Mouse (Mus musculus): ENCODE data around the gene D030056L22Rik. TPM values are rescaled to one million over a fixed set of nuclear protein-coding genes. Genes with fewer than 3 reads are reported as not detected.
"Not testable (repeated sequence)": the region's sequence is repeated elsewhere in the genome, so short reads cannot be mapped to it uniquely, and the experiment has no call there.

Gene D030056L22Rik
- total RNA-seq (2021): 10 to 100 TPM; 20.8 to 21.2 TPM

GRCm38 (mm10) chr19:18712866-18713300 lies at the start of gene D030056L22Rik:
Gene D030056L22Rik, plus strand, starts transcription at chr19:18713193.
- intact Hi-C loops (cut with DNase I): no loop called here
- DNase-seq (ENCODE audit: extremely low spot score in 1 of 2, low spot score in 2 of 2): peak; percentile 96 to 99

DNA sequence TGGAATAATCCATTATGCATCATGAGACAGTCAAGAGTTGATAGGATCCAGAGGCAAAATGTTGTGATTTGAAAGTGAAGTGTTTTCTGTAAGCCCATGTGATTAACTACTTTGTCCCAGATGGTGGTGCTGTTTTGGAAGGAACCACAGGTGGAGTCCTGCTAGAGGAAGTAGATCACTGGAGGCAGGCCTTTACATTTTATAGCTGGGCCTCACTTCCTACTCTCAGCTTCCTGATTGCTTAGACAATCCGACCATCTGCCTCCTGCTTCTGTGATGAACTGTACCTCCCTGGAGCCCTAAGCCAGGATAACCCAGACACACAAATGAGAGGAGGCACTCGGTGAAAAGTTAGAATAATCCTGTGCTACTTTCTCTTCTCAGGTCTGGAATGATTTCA lies 49.1 kb upstream of the D030056L22Rik start:
- no peak for DNase-seq (ENCODE audit: extremely low spot score in 1 of 2, low spot score in 2 of 2)
- intact Hi-C loops (cut with DNase I): no loop called here

- intact Hi-C loops (cut with DNase I): no loop called here
- DNase-seq (ENCODE audit: extremely low spot score in 1 of 2, low spot score in 2 of 2): no peak
These were observed 46.0 kb upstream of the D030056L22Rik start for GRCm38 (mm10) chr19:18666966-18667365.

DNA sequence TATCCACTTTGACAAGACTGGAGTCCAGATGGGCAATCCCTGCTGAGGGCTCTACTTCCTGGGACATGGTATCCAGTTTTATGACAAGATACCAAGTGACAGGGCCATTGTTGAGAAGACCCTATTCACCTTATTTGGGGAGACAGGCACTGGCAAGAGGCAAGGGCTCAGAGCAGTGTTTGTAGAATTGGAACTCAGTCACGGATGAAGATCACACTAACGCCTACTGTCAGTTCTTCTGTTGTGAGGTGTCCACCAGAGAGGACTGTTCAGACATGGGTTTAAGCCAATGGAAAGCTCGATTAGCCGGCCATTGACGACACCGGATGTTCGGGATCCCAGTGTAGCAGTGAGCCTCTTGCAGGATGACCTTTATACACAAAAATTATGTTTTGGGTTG lies 43.4 kb upstream of the D030056L22Rik start:
- no peak for DNase-seq (ENCODE audit: extremely low spot score in 1 of 2, low spot score in 2 of 2)
- intact Hi-C loops (cut with DNase I): no loop called here

DNA sequence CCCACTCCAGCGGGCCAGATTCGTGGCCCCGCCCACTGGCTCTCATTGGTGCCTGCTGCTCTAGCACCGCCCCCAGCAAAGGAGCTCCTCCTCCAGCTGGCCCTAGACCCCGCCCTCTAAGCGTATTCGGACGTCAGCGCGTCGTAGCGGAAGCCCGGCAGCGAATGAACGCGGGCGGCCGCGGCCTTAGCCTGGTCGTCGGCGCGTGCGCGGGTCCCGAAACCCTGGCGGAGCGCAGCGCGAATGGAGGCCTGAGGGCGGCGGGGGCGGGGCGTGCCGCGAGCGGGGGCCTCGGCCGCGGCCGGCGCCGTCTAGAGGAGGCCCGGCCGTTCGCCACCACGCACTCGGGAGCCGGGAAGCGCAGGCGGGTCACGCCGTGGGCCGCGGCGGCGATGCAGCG lies 42.4 kb upstream of the D030056L22Rik start, which contains the start of gene Carnmt1:
Gene Carnmt1, plus strand, starts transcription at position 157 of the 400 bp plus-strand sequence.
- DNase-seq (ENCODE audit: extremely low spot score in 1 of 2, low spot score in 2 of 2): peak; percentile 96 to 99
- intact Hi-C loops (cut with DNase I): no loop called here

DNA sequence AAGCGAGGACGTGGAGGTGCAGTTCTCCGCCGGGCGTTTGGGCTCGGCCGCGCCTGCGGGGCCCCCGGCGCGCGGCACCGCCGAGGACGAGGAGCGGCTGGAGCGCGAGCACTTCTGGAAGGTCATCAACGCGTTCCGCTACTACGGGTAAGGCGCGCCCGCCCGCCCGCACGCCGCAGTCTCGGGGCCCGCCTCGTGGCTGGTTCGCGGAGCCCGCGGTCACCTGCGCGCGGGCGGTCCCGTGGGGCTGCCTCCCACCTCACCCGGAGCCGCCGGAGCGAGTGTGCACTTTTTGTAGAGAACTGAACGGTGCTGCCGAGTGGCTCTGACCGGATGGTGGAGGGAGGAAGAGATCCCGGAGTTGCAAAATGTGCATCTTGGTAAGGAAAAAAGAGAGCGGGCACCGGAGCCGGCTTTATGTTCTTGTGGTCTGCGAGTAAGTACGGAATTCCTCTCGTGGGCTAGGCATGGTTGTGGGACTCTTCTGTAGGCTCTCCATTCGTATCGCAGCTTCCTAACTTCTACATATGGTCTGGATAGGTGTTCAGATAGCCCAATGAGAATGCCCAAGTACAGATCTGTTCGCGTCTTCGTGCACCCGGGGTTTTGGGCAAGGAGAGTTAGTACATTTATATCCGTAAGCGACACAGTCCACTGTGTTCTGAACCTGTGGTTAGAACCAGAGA lies 41.8 kb upstream of the D030056L22Rik start:
- intact Hi-C loops (cut with DNase I): no loop called here
- peak; percentile 16 to 67 for DNase-seq (ENCODE audit: extremely low spot score in 1 of 2, low spot score in 2 of 2)

GRCm38 (mm10) chr19:18672498-18672897 lies 40.5 kb upstream of the D030056L22Rik start:
- DNase-seq (ENCODE audit: extremely low spot score in 1 of 2, low spot score in 2 of 2): no peak

DNA sequence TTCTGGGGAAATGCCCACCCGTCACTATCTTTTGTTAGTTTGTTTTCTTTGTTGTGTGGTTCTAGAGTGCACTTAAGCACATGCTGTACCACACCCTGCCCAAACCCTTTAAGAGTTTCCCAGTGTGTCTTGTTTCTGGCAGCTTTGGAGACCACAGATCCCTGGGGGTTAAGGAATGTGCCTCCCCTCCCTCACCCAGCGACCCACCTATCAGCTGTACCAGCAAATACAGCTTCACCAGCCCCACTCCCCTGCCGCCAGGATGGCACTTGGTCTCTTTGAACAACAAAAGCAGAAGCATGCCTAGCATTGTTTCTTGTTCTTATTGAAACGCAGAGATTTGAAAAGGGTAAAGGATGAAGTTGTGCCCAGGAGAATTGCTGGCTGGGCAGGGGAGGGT lies 39.9 kb upstream of the D030056L22Rik start:
- intact Hi-C loops (cut with DNase I): no loop called here
- DNase-seq (ENCODE audit: extremely low spot score in 1 of 2, low spot score in 2 of 2): no peak

More at GRCm38 (mm10) chr19:18672498-18672897, 40.5 kb upstream of the D030056L22Rik start:
- intact Hi-C loops (cut with DNase I): no loop called here

DNA sequence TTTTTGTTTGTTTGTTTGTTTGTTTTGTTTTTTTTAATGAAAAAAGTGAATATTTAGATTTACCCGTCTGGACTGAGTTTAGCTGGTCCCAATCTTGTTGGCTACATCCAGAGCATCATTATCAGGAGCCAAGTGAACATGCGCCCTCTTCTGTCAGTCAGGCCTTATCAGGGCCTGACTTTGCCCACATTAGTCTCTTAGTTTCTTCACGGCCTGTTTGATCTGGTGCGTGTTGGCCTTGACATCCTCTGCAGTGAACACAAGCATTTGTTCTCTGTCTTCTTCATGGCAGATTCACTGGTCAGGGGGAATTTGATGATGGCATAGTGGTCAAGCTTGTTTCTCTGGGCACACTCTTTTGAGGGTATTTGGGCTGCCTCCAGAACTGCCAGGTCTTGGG lies 30.9 kb upstream of the D030056L22Rik start:
- intact Hi-C loops (cut with DNase I): no loop called here
- DNase-seq (ENCODE audit: extremely low spot score in 1 of 2, low spot score in 2 of 2): no peak

GRCm38 (mm10) chr19:18687556-18687955 lies 25.4 kb upstream of the D030056L22Rik start:
- DNase-seq (ENCODE audit: extremely low spot score in 1 of 2, low spot score in 2 of 2): peak in 1 of 2 experiments; percentile 27
- intact Hi-C loops (cut with DNase I): no loop called here

GRCm38 (mm10) chr19:18692176-18692575 lies 20.8 kb upstream of the D030056L22Rik start:
- no peak for DNase-seq (ENCODE audit: extremely low spot score in 1 of 2, low spot score in 2 of 2)

DNA sequence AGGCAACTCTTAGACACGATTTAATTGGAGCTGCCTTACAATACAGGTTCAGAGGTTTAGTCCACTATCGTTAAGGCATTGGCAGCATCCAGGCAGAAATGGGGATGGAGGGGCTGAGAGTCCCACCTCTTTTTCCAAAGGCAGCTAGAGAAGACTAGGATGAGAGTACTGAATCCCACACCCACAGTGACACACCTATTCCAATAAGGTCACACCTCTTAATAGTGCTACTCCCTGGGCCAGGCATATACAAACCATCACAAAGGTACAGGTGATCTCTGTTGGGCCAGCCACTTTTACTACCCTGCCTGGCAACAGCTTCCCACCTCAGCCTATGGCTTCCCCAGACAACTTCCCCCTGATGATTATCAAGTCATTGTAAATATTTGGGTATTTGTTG lies 20.2 kb upstream of the D030056L22Rik start:
- intact Hi-C loops (cut with DNase I): no loop called here
- no peak for DNase-seq (ENCODE audit: extremely low spot score in 1 of 2, low spot score in 2 of 2)

More at GRCm38 (mm10) chr19:18692176-18692575, 20.8 kb upstream of the D030056L22Rik start:
- intact Hi-C loops (cut with DNase I): no loop called here

DNA sequence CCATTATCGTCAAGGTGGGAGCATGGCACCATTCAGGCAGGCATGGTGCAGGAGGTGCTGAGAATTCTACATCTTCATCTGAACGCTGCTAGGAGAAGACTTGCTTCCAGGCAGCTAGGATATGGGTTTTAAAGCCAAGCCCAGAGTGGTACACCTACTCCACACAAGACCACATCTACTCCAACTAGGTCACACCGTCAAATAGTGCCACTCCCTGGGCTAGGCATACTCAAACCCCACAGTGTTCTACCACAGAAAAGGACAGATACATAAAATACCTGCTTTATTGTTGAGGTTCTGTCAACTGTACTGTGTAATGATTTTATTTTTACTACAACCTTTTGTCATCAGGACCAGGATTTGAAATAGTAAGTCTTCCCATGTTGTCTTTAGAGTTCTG lies 17.9 kb upstream of the D030056L22Rik start:
- intact Hi-C loops (cut with DNase I): no loop called here
- DNase-seq (ENCODE audit: extremely low spot score in 1 of 2, low spot score in 2 of 2): no peak

- DNase-seq (ENCODE audit: extremely low spot score in 1 of 2, low spot score in 2 of 2): no peak
- intact Hi-C loops (cut with DNase I): no loop called here
These were observed 17.4 kb upstream of the D030056L22Rik start for GRCm38 (mm10) chr19:18695552-18695951.

DNA sequence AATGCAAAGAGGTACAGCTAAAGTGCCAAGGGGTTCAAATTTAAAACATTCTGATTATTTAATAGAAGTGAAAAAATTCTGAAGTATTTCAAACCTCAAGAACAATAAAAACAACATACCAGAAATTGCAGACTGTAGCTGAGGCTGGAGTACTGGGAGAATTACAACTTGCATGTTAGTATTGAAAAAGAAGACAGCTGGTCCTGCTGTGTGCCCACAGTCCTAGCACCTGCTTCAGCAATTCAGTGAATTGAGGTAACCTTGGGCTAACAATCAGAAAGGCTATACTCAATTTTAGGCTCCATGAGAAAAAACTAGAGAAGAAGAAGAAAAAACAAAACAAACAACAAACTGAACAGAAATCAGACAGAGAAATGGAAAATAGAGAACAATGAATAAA lies 4.9 kb upstream of the D030056L22Rik start:
- intact Hi-C loops (cut with DNase I): no loop called here
- no peak for DNase-seq (ENCODE audit: extremely low spot score in 1 of 2, low spot score in 2 of 2)

DNA sequence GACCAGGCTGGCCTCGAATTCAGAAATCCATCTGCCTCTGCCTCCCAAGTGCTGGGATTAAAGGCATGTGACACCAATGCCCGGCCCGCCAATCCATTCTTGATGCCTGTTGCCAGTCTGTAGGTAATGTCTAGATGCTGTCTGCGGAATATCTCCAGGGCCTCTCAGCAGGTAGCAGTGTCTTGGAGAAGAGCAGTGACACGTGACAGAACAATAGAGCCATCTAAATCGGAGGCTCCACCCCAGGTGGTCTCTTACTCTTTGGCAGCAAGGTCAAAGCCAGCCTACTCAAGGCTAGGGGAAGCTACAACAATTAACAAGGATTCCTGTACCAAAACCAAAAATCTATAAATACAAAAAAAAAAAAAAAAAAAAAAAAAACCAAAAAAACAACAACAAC lies 2.1 kb upstream of the D030056L22Rik start:
- DNase-seq (ENCODE audit: extremely low spot score in 1 of 2, low spot score in 2 of 2): no peak
- intact Hi-C loops (cut with DNase I): no loop called here

- no peak for DNase-seq (ENCODE audit: extremely low spot score in 1 of 2, low spot score in 2 of 2)
- intact Hi-C loops (cut with DNase I): no loop called here
These were observed 1.4 kb upstream of the D030056L22Rik start for GRCm38 (mm10) chr19:18711589-18711988.

DNA sequence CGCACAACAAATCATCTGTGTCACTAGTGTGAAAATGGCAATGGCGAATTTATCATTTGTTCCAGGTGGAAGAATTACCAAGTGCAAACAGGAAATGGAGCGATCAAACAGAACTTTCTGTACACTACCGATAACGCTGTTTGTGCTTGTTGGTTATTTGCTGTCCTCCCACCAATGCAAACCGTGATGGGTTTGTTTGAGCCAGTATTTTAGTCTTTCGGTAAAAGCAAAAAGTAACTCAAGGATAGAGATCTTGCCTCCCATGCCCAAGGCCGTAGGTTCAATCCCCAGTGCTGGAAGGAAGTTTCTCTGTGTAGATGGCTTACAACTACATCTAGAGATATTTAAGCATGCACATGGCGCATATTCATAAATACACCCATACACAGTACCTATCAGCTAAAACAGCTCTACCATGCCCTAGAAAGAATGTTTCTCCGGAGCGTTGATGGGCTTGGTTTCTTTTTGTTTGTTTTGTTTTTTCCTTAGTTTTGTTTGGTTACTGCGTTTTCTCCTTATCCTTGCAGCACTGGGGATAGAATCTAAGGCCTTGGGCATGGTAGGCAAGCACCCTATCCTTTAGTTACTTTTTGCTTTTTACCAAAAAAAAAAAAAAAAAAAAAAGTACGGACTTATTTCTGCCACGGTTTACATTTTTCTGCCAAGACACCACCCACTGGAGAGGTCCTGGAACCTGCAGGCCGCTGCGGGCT lies 684 bp upstream of the D030056L22Rik start:
- intact Hi-C loops (cut with DNase I): no loop called here
- DNase-seq (ENCODE audit: extremely low spot score in 1 of 2, low spot score in 2 of 2): no peak

- intact Hi-C loops (cut with DNase I): not testable (repeated sequence)
- peak; percentile 27 to 74 for DNase-seq (ENCODE audit: extremely low spot score in 1 of 2, low spot score in 2 of 2)
These were observed 364 bp downstream of the D030056L22Rik start for GRCm38 (mm10) chr19:18713357-18713756.

GRCm38 (mm10) chr19:18716374-18716773 lies 3.4 kb downstream of the D030056L22Rik start:
- intact Hi-C loops (cut with DNase I): loop anchor here (5.0 kb wide), 1 partner anchor 116 kb away; no protein-coding TSS in a partner anchor
- DNase-seq (ENCODE audit: extremely low spot score in 1 of 2, low spot score in 2 of 2): peak; percentile 67 to 74
